Mouse (Mus musculus) adrenal gland, postnatal 25 days (tissue): Measurements from ENCODE around the gene Mylpf. TPM values are rescaled to one million over a fixed set of nuclear protein-coding genes. Genes with fewer than 3 reads are reported as not detected.
"Not testable (repeated sequence)": the region's sequence is repeated elsewhere in the genome, so short reads cannot be mapped to it uniquely, and the experiment has no call there.

Source experiments
- DNase-seq: peaks from one replicate; pipeline ENCODE4 v3.0.0; 2021; ENCODE audit warnings: mixed read lengths
- total RNA-seq: library from RNA; stranded (reverse); gene quantifications from 2 replicates; pipeline ENCODE4 v1.2.3, GENCODE M21; 2021

Mylpf gene
- total RNA-seq, 1 experiment from 2014 or later: 4.4 TPM

DNA sequence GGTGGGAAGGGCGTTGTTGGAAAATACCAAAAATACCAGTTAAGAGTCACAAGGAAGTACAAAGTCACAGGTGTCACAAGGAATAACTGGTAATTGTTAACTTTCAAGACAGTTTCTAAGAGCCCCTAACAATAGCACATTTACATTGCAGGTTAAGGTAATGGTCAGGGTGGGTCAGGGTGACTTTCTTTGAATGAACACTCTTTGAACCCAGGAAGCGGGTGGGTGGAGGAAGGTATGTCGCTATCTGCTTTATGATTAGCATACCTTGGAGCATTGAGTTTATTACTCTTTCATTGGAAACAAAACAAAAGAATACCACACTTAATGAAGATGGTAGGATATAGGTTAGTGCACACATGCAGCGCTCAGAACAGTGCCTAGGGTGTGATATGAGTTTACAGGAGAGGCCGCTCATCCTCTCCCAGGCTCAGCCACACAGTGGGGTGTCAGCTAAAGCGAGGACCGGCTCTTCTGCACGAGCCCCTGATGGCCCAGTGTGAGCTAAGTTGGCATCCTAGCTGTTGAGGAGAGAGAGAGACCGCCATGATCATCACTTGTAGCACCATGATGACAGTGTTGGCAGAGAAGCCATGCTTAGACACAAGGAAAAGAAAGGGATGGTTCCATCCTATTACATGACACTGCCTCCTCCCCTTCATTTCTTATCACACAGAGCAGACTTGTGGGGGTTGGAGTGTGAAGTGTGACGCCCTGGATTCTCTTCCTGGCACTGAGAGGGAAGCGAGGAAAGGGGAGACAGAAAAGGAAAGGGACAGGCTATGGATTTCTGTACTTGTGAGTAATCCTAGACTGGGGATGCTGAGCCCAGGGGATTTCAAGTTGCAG, 16.7 kb downstream of the Mylpf start:
- DNase-seq: no peak

DNA sequence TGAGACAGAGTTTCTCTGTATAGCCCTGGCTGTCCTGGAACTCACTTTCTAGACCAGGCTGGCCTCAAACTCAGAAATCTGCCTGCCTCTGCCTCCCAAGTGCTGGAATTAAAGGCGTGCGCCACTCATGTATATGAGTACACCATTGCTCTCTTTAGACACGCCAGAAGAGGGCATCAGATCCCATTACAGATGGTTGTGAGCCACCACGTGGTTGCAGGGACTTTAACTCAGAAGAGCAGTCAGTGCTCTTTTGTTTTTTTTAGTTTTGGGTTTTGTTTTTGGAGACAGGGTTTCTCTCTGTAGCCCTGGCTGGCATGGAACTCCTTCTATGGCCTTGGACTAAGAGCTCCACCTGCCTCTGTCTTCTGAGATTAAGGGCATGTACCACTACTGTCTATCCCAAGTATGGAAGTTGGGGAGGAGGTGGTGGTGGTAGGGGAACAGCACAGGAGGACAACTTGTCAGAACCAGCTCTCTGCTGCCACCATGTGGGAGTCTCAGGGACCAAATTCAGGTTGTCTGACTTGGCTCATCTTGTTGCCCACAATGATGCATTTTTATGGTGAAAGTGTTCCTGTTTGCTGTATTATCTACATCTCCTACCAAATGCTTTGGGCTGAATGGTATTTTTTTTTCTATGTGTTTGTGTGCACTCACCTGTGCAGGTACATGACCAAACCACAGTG, 20.1 kb downstream of the Mylpf start:
- peak; percentile 79 for DNase-seq

DNA sequence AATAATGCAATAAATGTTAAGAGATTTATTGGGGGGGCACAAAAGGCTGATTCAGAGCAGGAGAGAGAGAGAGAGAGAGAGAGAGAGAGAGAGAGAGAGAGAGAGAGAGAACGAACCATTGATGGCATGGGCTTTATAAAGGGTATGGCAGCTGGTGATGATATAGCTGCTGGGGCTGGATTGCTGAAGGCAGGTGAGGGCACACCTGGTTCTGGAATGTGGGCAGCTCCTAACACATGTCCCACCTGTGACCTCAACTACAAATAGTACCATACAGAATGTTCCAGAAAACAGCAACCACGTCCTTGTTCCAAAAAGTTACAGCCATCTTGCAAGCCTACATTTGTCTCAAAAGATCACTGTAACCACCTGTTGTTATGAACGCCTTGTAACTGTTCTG, 22.7 kb downstream of the Mylpf start:
- no peak for DNase-seq

DNA sequence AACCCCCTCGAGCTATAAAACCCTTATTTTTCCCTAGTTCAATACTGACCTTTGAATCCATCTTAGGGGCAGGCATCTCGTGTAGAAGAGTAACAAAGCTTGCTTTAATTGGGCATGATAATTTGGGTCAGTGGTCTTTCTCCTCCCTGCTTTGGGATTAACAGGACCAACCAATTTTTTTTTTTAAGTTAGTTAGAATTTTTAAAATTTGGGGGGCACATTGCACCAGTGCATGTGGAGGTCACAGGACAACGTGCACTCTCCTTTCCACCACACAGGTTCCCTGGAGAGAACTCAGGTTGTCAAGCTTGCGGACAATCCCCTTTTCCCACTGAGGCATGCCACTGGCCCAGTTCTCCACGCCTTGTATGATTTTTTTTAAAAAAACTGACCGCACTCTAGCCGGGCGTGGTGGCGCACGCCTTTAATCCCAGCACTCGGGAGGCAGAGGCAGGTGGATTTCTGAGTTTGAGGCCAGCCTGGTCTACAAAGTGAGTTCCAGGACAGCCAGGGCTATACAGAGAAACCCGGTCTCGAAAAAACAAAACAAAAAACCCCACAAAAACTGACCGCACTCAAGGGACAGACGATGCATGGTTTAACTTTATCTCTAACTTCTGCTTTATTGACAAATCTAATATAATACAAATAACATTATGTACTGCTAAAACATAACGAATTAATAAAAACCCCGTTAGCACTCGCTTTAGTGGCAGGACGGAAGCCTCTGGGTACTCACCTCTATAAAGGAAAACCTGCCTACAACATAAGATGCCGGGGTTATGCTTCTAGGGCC, 23.3 kb downstream of the Mylpf start:
- DNase-seq: no peak

DNA sequence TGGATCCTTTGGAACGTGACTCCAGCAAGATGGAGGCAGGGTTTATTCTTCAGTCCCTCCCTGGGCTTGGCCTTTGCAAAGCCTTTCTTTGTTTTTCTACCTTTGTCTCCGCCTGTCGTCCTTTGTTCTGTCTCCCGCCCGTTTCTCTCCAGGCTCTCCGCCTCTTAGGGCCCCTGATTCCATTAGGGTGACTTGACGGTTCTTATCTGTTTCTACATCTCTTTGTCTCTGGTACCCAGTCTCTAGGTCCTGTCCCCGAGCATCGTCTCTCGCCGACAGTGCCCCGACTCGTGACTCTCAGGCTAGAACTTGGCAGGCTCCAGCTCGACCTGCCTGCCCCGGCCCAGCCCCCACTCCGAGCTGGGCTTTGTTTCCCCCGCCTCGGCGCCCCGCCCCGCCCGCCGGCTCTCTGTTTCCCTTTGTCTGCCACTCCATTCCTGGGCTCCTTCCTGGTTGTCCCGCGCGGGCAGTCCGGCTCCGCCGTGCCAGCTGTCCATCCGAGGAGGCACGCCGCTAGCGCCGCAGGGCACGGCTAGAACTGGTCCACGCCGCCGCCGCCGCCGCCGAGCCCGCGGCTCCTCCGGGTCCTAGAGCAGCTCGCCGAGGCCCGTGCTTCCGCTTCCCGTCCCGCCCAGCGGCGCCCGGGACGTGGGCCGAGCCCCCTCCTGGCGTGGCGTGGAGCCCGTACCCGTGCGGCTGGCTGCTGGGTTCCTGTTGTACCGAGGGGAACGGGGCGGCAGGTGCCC, 24.1 kb downstream of the Mylpf start, which contains the start of the genes Zfp553 and Sept1:
Zfp553 (plus strand) TSS at position 440 of the 746 bp plus-strand sequence.
Sept1 (minus strand) TSS at position 509 of the 746 bp plus-strand sequence.
- DNase-seq: peak; percentile 87

DNA sequence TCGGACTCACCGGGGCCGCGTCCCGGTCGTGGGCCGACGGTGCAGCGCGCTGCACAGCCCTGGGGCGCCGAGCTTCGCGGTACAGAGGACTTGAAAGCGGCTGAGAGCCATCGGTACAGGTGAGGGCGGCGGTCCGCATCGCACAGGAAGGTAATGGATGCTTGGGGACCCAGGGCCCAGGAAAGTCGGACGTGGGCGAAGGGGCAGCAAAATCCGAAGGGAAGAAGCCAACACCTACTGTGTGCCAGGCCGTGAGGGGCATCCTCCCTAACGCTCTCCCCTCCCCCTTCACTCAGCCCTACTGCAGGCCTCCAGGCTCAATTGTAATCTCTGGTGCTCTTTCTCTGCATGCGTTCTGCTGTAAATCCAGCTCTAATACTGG, 24.7 kb downstream of the Mylpf start:
- DNase-seq: no peak

DNA sequence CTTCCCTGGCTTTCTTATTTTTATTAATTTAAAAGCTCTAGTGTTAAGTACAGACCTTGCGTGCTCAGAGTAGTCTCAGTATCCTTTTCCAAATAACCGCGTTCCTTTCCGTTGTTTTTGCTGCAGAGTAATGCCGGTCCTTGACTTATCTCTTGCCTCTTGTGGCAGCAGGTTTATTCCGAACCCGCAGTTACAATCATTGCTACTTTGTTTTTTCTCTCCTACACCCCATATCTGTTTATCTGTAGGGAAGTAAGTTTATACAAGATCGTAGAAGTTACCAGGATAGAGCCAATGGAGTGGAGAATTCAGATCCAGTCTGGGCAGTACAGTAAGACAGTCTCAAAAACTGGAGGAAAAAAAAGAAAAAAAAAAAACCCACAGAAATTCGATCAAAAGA, 25.1 kb downstream of the Mylpf start:
- no peak for DNase-seq

DNA sequence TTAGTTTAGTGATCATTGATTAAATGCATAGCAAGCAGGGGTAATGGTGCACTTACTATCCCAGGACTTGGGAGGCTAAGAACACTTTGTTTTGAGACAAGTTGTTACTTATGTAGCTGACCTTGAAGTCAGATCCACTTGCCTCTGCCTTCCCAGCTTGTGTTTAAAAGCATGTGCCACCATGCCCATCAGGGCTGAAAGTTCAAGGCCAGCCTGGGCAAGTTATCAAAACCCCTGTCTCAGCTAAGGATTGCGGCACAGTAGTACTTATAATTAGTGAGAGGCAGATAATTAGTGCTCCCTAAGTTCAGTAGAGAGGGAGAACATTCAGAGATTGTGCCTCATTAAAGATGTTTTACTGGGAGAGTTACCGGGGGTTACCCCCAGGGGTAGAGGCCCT, 26.1 kb downstream of the Mylpf start:
- peak; percentile 31 for DNase-seq

DNA sequence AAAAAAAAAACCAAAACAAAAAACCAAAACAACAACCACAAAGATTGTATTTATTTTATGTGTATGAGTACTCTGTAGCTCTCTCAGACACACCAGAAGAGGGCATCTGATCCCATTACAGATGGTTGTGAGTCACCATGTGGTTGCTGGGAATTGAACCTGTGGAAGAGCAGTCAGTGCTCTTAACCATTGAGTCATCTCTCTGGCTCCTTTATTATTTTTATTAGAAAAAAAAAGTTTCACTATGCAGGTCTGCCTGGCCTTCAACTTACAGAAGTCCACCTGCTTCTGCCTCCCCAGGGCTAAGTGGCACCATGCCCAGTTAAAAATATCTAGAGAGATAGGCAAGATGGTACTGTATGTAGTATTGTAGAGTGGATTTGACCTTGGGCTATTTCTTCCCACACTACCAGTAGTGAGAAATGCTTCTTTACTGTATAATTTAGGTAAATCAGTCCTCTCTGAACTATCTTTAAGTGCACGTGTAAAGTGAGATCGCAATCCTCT, 34.7 kb downstream of the Mylpf start:
- DNase-seq: no peak

DNA sequence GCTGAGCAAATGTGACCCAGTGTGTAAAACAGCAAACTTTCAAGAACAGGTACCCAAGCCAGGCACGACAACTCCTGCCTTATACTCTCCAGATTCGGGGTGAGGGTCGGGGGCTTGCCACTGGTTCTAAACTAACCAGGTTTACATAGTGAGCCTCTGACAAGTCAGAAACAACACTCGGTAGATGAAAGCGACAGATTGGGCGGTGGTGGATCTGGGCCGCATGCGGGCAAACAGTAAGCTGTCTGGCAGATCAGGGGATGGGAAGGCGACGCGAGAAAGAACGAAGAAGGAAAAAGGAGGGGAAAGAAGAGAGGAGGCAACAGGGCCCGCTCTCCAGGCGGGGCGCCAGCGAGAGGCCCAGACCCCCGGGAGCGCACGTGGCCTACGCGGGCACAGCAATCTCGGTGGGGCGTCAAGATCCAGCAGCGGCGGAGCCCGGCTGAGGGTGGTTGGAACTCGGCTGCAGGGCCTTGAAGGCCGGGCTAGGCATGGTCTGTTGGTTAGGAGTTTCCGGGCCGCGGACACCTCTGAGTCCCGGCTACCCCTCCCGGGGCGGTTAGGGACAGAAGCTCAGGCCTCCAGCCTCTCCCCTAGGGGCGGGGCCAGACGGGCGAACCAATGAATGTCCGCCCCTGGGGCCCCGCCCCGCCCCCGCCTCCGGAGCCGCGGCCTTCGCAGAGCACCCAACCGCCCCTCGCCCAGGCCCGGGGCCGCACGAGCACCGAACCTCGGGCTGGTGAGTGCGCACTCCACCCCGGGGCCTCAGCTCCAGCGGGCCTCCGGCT, 35.4 kb downstream of the Mylpf start, which contains the start of gene Zfp771:
Zfp771 (plus strand) TSS at position 405 of the 788 bp plus-strand sequence.
- DNase-seq: peak; percentile 97

DNA sequence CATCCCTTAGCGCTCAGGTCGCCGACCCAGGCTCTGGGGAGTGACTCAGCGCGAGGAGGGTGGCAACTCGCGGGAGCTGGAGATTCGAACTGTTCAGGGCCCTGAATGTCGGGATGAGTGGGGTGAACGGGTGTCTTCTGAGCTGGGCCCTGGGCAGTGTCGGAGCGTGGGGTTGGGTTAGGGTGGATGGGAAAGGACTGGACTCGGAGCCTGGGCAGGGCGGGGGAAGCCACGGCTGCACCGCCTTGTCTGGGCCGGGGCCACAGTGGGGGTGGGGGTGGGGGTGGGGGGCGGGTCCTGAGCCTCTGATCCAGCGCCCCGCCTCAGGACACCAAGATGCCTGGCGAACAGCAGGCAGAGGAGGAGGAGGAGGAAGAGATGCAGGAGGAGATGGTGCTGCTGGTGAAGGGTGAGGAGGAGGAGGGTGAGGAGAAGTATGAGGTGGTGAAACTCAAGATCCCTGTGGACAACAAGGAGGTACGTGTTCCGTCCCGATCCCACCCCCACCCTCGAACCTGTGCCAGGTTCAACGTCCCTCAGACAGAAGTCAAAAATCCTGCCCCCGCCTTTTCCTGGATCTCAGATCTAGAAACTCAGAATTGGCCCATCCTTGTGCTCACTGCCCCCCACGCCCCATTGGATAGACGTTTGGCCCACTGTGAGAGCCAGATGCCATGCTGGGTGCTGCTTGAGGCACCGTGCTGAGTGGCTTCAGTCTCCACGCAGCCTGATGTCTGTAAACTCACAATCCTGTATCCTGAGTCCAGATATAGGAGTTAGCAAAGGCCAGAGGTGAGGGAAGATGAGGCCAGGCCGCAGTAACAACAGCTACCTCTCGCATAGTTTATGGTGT, 36.2 kb downstream of the Mylpf start:
- peak; percentile 55 for DNase-seq

DNA sequence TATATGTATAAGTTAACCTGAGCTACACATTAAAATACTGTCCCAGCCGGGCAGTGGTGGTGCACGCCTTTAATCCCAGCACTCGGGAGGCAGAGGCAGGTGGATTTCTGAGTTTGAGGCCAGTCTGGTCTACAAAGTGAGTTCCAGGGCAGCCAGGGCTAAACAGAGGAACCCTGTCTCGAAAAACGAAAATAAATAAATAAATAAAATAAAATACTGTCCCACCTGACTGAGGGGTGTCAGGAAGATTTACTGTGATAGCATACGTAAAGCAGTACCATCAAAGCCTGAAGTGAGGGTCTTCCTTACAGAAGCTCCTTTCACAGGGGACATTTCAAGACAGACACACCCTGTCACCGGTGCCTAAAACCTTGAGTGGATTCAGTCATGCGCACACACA, 41.8 kb downstream of the Mylpf start:
- not testable (repeated sequence) for DNase-seq

DNA sequence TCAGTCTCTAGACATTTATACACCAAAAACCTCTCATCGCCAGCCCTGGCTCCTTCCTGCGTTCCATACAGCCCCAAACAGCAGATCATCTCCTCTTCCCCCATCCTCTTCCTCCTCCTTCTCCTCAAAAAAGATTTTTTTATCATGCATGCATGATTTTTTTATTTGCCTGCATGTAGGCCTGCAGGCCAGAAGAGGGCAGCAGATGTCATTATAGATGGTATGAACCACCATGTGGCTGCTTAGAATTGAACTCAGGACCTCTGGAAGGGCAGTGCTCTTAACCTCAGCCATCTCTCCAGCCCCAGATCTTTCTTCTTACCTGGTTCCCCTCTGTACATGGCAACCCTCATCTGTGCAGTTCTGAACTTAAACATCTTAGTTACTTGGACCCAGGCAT, 43.7 kb downstream of the Mylpf start:
- DNase-seq: no peak

DNA sequence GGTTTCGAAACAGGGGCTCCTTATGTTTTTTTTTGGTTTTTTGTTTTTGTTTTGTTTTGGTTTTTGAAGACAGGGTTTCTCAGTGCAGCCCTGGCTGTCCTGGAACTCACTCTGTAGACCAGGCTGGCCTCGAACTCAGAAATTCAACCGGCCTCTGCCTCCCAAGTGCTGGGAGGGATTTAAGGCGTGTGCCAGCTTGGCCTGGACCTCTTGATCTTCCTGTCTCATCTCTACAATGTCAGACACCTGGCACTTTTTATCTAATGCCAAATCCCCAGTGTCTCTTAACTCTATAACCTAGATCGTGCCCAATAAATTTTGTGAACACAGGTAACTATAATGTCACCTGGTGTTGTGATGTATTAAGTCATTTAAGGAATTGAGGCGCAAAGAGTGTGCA, 44.7 kb downstream of the Mylpf start:
- DNase-seq: no peak

DNA sequence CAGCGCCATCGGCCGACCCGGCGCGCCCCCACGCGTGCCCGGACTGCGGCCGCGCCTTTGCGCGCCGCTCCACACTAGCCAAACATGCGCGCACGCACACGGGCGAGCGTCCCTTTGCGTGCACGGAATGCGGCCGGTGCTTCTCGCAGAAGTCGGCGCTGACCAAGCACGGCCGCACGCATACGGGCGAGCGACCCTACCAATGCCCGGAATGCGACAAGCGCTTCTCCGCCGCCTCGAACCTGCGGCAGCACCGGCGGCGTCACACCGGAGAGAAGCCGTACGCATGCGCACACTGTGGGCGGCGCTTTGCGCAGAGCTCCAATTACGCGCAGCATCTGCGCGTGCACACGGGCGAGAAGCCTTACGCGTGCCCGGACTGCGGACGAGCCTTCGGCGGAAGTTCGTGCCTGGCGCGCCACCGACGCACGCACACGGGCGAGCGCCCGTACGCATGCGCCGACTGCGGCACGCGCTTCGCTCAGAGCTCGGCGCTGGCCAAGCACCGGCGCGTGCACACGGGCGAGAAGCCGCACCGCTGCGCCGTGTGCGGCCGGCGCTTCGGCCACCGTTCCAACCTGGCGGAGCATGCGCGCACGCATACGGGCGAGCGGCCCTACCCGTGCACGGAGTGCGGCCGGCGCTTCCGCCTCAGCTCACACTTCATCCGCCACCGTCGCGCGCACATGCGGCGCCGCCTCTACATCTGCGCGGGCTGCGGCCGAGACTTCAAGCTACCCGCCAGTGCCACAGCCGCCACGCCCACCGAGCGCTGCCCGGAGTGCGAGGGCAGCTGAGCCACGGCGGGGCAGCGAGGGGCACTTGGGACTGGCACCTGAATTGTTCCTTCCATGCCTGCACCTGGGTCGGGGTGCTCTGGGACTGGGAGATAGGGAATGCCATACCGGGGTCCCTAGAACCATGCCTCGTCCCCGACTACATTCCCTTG, 45.4 kb downstream of the Mylpf start:
- peak; percentile 96 for DNase-seq

DNA sequence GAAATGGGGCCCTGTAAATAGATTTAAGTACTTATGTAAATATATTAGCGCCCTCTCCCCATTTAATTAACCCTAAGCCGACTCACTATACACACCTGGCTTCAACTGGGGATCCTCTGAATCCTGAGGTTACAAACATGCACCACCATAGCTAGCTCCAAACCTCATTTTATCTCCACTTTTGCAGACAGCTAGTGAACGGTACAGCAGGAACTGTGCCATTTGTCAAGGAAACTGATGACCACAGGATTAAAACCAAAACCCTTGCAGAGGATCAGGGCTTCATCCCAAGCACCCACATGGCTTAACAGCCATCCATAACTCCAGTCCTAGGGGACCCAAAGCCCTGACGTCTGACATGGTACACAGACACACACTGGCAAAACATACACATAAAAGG, 46.3 kb downstream of the Mylpf start:
- DNase-seq: no peak

DNA sequence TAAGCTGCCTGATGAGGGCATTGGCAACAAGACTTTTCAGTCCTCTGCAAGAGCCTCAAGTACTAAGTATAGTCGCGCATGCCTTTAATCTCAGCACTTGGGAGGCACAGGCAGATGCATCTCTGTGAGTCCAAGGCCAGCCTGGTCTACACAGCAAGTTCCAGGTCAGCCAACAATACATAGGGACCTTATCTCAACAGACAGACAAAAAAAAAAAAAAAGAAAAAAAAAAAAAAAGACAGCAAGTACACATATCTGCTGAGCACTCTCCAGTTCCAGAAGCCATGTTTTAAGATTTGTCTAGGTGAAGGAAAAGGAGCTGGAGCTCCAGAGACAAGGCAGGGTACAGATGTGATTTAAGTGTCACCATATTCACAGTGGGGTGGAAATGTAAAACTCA, 47.3 kb downstream of the Mylpf start:
- no peak for DNase-seq

DNA sequence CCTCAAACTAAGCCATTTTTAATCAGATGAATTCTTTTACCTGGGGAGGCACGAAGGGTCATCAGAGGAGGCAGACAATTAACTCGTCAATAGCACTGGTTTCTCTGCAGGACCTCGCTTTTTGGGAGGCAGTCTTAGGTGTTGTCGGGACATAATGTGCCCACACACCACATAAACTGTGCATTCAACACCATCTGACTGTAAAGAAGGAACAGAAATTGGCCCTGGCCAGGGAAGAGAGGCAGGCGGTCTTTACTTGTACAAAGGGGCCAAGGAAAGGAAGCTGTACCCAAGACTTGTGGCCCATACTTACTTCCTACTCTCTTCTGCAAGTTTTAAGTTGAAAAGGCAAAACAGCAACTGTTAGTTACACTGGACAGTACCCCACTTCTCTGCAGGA, 47.8 kb downstream of the Mylpf start:
- no peak for DNase-seq
